Mouse (Mus musculus): ENCODE data around the gene Trim7.

- TF ChIP-seq CTCF (conservative IDR thresholded peaks at IDR 0.05; ENCODE audit: insufficient read depth, insufficient read length, low read depth, low read length) (no peak), POLR2A (IDR thresholded peaks at IDR 0.05; ENCODE audit: low read depth, low read length) (no peak)
These were observed 46.0 kb downstream of the Trim7 start for GRCm38 (mm10) chr11:48871817-48872541.
